Mouse (Mus musculus) ovary, adult 18-20 months (tissue): Measurements from ENCODE around the gene Oip5.

Experiments used
- DNase-seq: peaks from one replicate; pipeline ENCODE4 v3.0.0; 2022; ENCODE audit warnings: low spot score, mixed read lengths

Oip5 gene

DNA sequence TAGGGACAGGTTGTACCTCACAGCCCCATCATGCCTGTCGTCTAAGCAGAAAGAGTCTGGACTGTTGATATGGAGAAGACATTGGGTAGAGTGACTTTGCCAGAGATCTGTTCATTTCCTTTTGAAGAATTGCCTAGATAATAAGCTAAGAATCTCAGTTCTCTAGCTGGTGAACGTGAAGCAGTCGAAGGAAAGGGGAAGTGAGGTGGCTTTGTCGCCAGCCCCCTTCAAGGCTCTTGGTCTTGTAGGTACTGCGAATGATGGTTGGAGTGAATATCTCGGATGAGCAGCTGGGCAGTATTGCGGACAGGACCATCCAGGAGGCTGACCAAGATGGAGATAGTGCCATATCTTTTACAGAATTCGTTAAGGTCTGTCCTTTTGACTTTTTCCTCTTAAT, 34.0 kb downstream of the Oip5 start:
- DNase-seq, result no peak

GRCm38 (mm10) chr2:119583439-119583838, 34.8 kb downstream of the Oip5 start:
- no peak for DNase-seq

- DNase-seq, result no peak
Measured at GRCm38 (mm10) chr2:119581571-119581970, 36.7 kb downstream of the Oip5 start.

- DNase-seq, result no peak
Measured at GRCm38 (mm10) chr2:119572471-119572870, 45.8 kb downstream of the Oip5 start.

DNA sequence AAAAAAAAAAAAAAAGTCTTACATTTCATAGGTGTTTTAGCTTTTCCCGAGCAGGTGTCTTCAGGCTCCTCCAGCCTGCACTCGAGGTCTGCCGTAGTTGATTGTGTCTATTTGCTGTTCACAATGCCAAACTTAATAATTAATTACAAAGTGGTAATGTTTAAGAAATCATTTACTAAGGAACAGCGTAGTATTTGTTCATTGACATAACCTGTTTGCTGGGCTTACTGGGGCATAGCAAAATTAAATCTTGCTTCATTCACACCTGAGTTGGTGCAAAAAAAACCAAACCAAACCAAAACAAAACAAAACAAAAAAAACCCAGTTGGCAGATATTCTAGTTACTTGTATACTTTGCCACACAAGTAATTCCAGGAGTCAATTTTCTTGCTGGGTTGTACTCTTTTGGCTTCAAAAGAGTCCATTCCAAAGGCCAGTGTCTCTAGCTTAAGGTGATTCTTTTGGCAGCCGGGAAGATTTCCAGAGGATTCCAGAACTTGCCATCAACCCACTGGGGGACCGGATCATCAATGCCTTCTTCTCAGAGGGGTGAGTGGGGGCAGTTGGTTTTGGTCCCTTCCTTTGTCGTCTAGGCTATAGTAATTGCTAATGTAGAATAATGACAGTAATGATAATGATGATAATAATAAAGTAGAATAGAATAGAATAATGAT, 52.0 kb downstream of the Oip5 start:
- DNase-seq, result no peak

- DNase-seq, result no peak
Measured at GRCm38 (mm10) chr2:119565284-119565683, 53.0 kb downstream of the Oip5 start.

DNA sequence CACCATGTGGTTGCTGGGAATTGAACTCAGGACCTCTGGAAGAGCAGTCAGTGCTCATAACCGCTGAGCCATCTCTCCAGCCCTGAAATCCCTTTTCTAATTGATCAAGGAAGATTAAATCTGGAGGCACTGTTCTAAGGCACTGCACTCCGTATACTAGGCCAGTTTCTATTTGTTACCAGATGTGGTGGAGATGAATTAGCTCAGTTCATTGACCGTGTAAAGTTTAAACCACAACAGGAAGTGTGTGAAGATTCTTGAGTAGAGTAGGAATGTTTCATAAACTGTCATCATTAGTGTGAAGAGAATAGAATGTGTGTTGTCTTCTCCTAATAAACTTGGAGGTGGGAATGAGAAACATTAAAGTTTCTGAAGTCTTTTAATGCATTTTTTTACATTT, 56.5 kb downstream of the Oip5 start:
- no peak for DNase-seq
